Mouse (Mus musculus) kidney, embryonic 16.5 days (tissue): ENCODE results near the gene Ppp2r5d. TPM values are rescaled to one million over a fixed set of nuclear protein-coding genes. Genes with fewer than 3 reads are reported as not detected.

Source experiments
- ATAC-seq: fragments of 200-750 bp; cut with Nextera tagmentation; 2 replicates; pipeline ENCODE4 v1.8.0; 2017; ENCODE audit warnings: moderate TSS enrichment; ENCODE audit not compliant: low FRiP score, low TSS enrichment
- H3K27ac ChIP-seq: fragments of 300-500 bp; sonication (generic); 2 replicates; pipeline ENCODE4 v1.5.1; 2014; ENCODE audit warnings: low read length
- H3K27me3 ChIP-seq: fragments of 300-500 bp; sonication (generic); 2 replicates; pipeline ENCODE4 v1.6.1; 2014; ENCODE audit warnings: low read length, control low read depth, mixed read lengths; ENCODE audit not compliant: insufficient read depth
- H3K36me3 ChIP-seq: fragments of 300-500 bp; sonication (generic); 2 replicates; pipeline ENCODE4 v1.6.1; 2014; ENCODE audit warnings: low read length, control low read depth, mixed read lengths; ENCODE audit not compliant: insufficient read depth
- H3K4me1 ChIP-seq: fragments of 300-500 bp; sonication (generic); 2 replicates; pipeline ENCODE4 v1.6.1; 2014; ENCODE audit warnings: low read length, control low read depth, mixed read lengths; ENCODE audit not compliant: insufficient read depth
- H3K4me2 ChIP-seq: fragments of 300-500 bp; sonication (generic); replicated peaks from 2 replicates; pipeline ENCODE4 v1.6.1; 2014; ENCODE audit warnings: low read depth, low read length
- H3K4me3 ChIP-seq: fragments of 300-500 bp; sonication (generic); 2 replicates; pipeline ENCODE4 v1.5.1; 2014; ENCODE audit warnings: mild to moderate bottlenecking, low read length
- H3K9ac ChIP-seq: fragments of 300-500 bp; sonication (generic); replicated peaks from 2 replicates; pipeline ENCODE4 v1.6.1; 2014; ENCODE audit warnings: low read length
- H3K9me3 ChIP-seq: fragments of 300-500 bp; sonication (generic); 2 replicates; pipeline ENCODE4 v1.6.1; 2016; ENCODE audit warnings: low read length, control low read depth
- WGBS: fragments of 180-500 bp; shearing (Covaris S2); extraction: QIAGEN DNeasy Blood & Tissue Kit; methylation state at CpG from one replicate; pipeline ENCODE4 v1.1.7; 2014; 5-methylcytosine and 5-hydroxymethylcytosine counted together
- polyA plus RNA-seq: library from polyadenylated mRNA; unstranded; fragments of >200 nt; fragmentation: Nextera tagmentation; extraction: Ambion mirVana; gene quantifications from 2 replicates; pipeline ENCODE4 v1.2.1, GENCODE M21; 2015

Gene Ppp2r5d
- polyA plus RNA-seq, 1 experiment from 2014 or later, result 112 TPM

- ATAC-seq, result peak; percentile 90
- H3K27ac ChIP-seq, result peak overlapping the region; percentile 96
- H3K4me3 ChIP-seq, result peak overlapping the region; percentile 94
- peak overlapping the region; percentile 91 for H3K9ac ChIP-seq
- no peaks in the 10 kb centered on the region for H3K27me3 ChIP-seq
- peaks cover 37% of the 10 kb centered on the region for H3K4me1 ChIP-seq
- H3K9me3 ChIP-seq, result no peaks in the 10 kb centered on the region
- 3% methylated on average over 39 of the region's 41 CpGs for WGBS
- H3K4me2 ChIP-seq, result peak overlapping the region; percentile 55
- no peaks in the 10 kb centered on the region for H3K36me3 ChIP-seq
Observed at GRCm38 (mm10) chr17:46703971-46704886, 682 bp downstream of the Ppp2r5d start.

GRCm38 (mm10) chr17:46702506-46702905 lies 2.4 kb downstream of the Ppp2r5d start:
- peaks cover 37% of the 10 kb centered on the region for H3K4me1 ChIP-seq
- H3K27ac ChIP-seq, result no peak overlapping the region
- no peak overlapping the region for H3K4me3 ChIP-seq
- WGBS, result 81% methylated on average over 5 of the region's 5 CpGs
- no peaks in the 10 kb centered on the region for H3K27me3 ChIP-seq
- peak overlapping the region; percentile 55; the same call in 1 of the 2 replicates for H3K4me2 ChIP-seq
- peak overlapping the region; percentile 91 for H3K9ac ChIP-seq
- H3K9me3 ChIP-seq, result no peaks in the 10 kb centered on the region
- no peak for ATAC-seq
- H3K36me3 ChIP-seq, result no peaks in the 10 kb centered on the region; the same call in 1 of the 2 replicates

- Histone ChIP-seq H3K9me3 (no peaks in the 10 kb centered on the region), H3K27ac (no peak overlapping the region), H3K9ac (0 out of 2 replicates have a peak overlapping the region, but pooled peaks have one; percentile 29), H3K4me3 (no peak overlapping the region), H3K27me3 (no peaks in the 10 kb centered on the region), H3K4me1 (peaks cover 37% of the 10 kb centered on the region), H3K36me3 (no peaks in the 10 kb centered on the region; the same call in 1 of the 2 replicates), H3K4me2 (no peak overlapping the region)
- no peak for ATAC-seq
- 77% methylated on average over 12 of the region's 12 CpGs for WGBS
Observed at GRCm38 (mm10) chr17:46702100-46702499, 2.8 kb downstream of the Ppp2r5d start.

- Histone ChIP-seq H3K27ac (no peak overlapping the region), H3K9me3 (no peaks in the 10 kb centered on the region), H3K4me2 (peak overlapping the region; percentile 10; the same call in 1 of the 2 replicates), H3K4me1 (peaks cover 37% of the 10 kb centered on the region), H3K9ac (peak overlapping the region; percentile 29; the same call in 1 of the 2 replicates), H3K36me3 (no peaks in the 10 kb centered on the region; the same call in 1 of the 2 replicates), H3K27me3 (no peaks in the 10 kb centered on the region), H3K4me3 (no peak overlapping the region)
- ATAC-seq, result no peak
- 80% methylated on average over 12 of the region's 12 CpGs for WGBS
Observed at GRCm38 (mm10) chr17:46701489-46701888, 3.4 kb downstream of the Ppp2r5d start.

GRCm38 (mm10) chr17:46699912-46700311 lies 5.0 kb downstream of the Ppp2r5d start:
- Histone ChIP-seq H3K9ac (no peak overlapping the region), H3K36me3 (no peaks in the 10 kb centered on the region; the same call in 1 of the 2 replicates), H3K27me3 (no peaks in the 10 kb centered on the region), H3K4me3 (no peak overlapping the region), H3K4me1 (peaks cover 28% of the 10 kb centered on the region), H3K9me3 (no peaks in the 10 kb centered on the region), H3K27ac (no peak overlapping the region), H3K4me2 (no peak overlapping the region)
- no peak for ATAC-seq
- WGBS, result 85% methylated on average over 3 of the region's 3 CpGs

- H3K36me3 ChIP-seq, result no peaks in the 10 kb centered on the region; the same call in 1 of the 2 replicates
- no peak for ATAC-seq
- H3K9ac ChIP-seq, result no peak overlapping the region
- H3K27ac ChIP-seq, result no peak overlapping the region
- 53% methylated on average over 5 of the region's 5 CpGs for WGBS
- H3K4me3 ChIP-seq, result no peak overlapping the region
- no peaks in the 10 kb centered on the region for H3K9me3 ChIP-seq
- no peak overlapping the region for H3K4me2 ChIP-seq
- peaks cover 28% of the 10 kb centered on the region for H3K4me1 ChIP-seq
- no peaks in the 10 kb centered on the region for H3K27me3 ChIP-seq
Observed at GRCm38 (mm10) chr17:46699245-46699644, 5.7 kb downstream of the Ppp2r5d start.

GRCm38 (mm10) chr17:46698515-46698914 lies 6.4 kb downstream of the Ppp2r5d start:
- H3K36me3 ChIP-seq, result no peaks in the 10 kb centered on the region; the same call in 1 of the 2 replicates
- H3K9me3 ChIP-seq, result no peaks in the 10 kb centered on the region
- peaks cover 21% of the 10 kb centered on the region for H3K4me1 ChIP-seq
- no peaks in the 10 kb centered on the region for H3K27me3 ChIP-seq
- H3K27ac ChIP-seq, result no peak overlapping the region
- no peak for ATAC-seq
- no peak overlapping the region for H3K4me3 ChIP-seq
- WGBS, result 76% methylated on average over 6 of the region's 6 CpGs
- no peak overlapping the region for H3K9ac ChIP-seq
- H3K4me2 ChIP-seq, result no peak overlapping the region

- Histone ChIP-seq H3K9ac (no peak overlapping the region), H3K4me2 (no peak overlapping the region), H3K27ac (no peak overlapping the region), H3K4me1 (no peaks in the 10 kb centered on the region), H3K36me3 (peaks cover 10% of the 10 kb centered on the region; the same call in 1 of the 2 replicates), H3K27me3 (no peaks in the 10 kb centered on the region), H3K9me3 (no peaks in the 10 kb centered on the region), H3K4me3 (no peak overlapping the region)
- ATAC-seq, result no peak
- 46% methylated on average over 1 of the region's 1 CpGs for WGBS
Observed at GRCm38 (mm10) chr17:46694517-46695063, 10.3 kb downstream of the Ppp2r5d start.

- no peak overlapping the region for H3K9ac ChIP-seq
- no peaks in the 10 kb centered on the region for H3K4me1 ChIP-seq
- H3K36me3 ChIP-seq, result peaks cover 19% of the 10 kb centered on the region
- no peak overlapping the region for H3K4me3 ChIP-seq
- H3K9me3 ChIP-seq, result no peaks in the 10 kb centered on the region
- H3K27ac ChIP-seq, result no peak overlapping the region
- no peak overlapping the region for H3K4me2 ChIP-seq
- H3K27me3 ChIP-seq, result no peaks in the 10 kb centered on the region
- ATAC-seq, result no peak
- 91% methylated on average over 2 of the region's 2 CpGs for WGBS
Observed at GRCm38 (mm10) chr17:46691390-46691789, 13.5 kb downstream of the Ppp2r5d start.

- ATAC-seq, result no peak
- Histone ChIP-seq H3K9ac (no peak overlapping the region), H3K4me2 (no peak overlapping the region), H3K27me3 (no peaks in the 10 kb centered on the region), H3K36me3 (peaks cover 27% of the 10 kb centered on the region), H3K4me1 (no peaks in the 10 kb centered on the region), H3K9me3 (no peaks in the 10 kb centered on the region), H3K27ac (no peak overlapping the region), H3K4me3 (no peak overlapping the region)
- 95% methylated on average over 12 of the region's 12 CpGs for WGBS
Observed at GRCm38 (mm10) chr17:46690665-46691064, 14.2 kb downstream of the Ppp2r5d start.
